ENCODE assay signal across 8 mouse cellular contexts in genomic region chr13:34076561-34077491, GRCm38 (mm10). TPM values are rescaled to one million over a fixed set of nuclear protein-coding genes. Genes with fewer than 3 reads are reported as not detected.
DNase-seq lines count a peak whose midpoint lies in the region; ATAC-seq and TF ChIP-seq lines count a peak whose summit lies in the region.

No protein-coding gene starts in this region.

- ATAC-seq in hematopoietic stem cell, adult 5-6 weeks (replicated peaks in 1 of 2; ENCODE audit: insufficient read depth in 1 of 2, low FRiP score in 2 of 2, low TSS enrichment in 1 of 2, low read depth in 1 of 2, poor library complexity in 2 of 2, severe bottlenecking in 2 of 2): peak; percentile 25 to 27; a peak in 2 of 4 replicates
- peak; percentile 19; the same call in 1 of the 2 replicates for ATAC-seq in megakaryocyte-erythroid progenitor cell, adult 5-6 weeks (replicated peaks; ENCODE audit: low FRiP score, low TSS enrichment, poor library complexity, severe bottlenecking)
- peak; percentile 6; the same call in 1 of the 2 replicates for ATAC-seq in stomach, embryonic 15.5 days (ENCODE audit: insufficient read depth, low FRiP score, low read depth)

- no peak for TF ChIP-seq CTCF in bone marrow macrophage, adult 2 months (IDR thresholded peaks at IDR 0.05; ENCODE audit: low read depth, low read length)

- H3K36me3 ChIP-seq in erythroblast, embryonic 14.5 days (ENCODE audit: control insufficient read depth): peaks cover 28% of the 10 kb centered on the region
- H3K36me3 ChIP-seq in stomach, embryonic 15.5 days: 0 out of 2 replicates have a peak, but pooled peaks cover 2% of the 10 kb centered on the region

- intact Hi-C loops in gastrocnemius, postnatal 14 days (cut with DNase I; ENCODE audit: low total_unique reads): no loop called here
- intact Hi-C loops in left cerebral cortex, postnatal 14 days (cut with DNase I): loop anchor here (2.0 kb wide), 1 partner anchor 78 kb away; no protein-coding TSS in a partner anchor

- H3K9ac ChIP-seq in stomach, embryonic 15.5 days: no peak overlapping the region

- 25% methylated on average over 20 of the region's 20 CpGs for WGBS in stomach, embryonic 15.5 days

- peak overlapping the region; percentile 84 for H3K4me2 ChIP-seq in stomach, embryonic 15.5 days

- H3K27me3 ChIP-seq in erythroblast, embryonic 14.5 days (ENCODE audit: control insufficient read depth): peaks cover 14% of the 10 kb centered on the region
- no peaks in the 10 kb centered on the region for H3K27me3 ChIP-seq in stomach, embryonic 15.5 days (replicated peaks)

- H3K27ac ChIP-seq in bone marrow macrophage, adult 2 months (ENCODE audit: insufficient read depth, low read depth, low read length): peak overlapping the region; percentile 17
- peak overlapping the region; percentile 57; the same call in 1 of the 2 replicates for H3K27ac ChIP-seq in stomach, embryonic 15.5 days

- H3K4me1 ChIP-seq in bone marrow macrophage, adult 2 months (ENCODE audit: control insufficient read depth, insufficient read depth, low read length): peaks cover 13% of the 10 kb centered on the region
- peaks cover 22% of the 10 kb centered on the region for H3K4me1 ChIP-seq in erythroblast, embryonic 14.5 days (ENCODE audit: control insufficient read depth)
- 0 out of 2 replicates have a peak, but pooled peaks cover 16% of the 10 kb centered on the region for H3K4me1 ChIP-seq in stomach, embryonic 15.5 days

- H3K9me3 ChIP-seq in erythroblast, embryonic 14.5 days (ENCODE audit: control insufficient read depth, low read length): no peaks in the 10 kb centered on the region
- H3K9me3 ChIP-seq in stomach, embryonic 15.5 days: no peaks in the 10 kb centered on the region

- no peak for TF ChIP-seq POLR2A in bone marrow macrophage, adult 2 months (IDR thresholded peaks at IDR 0.05; ENCODE audit: borderline replicate concordance, low read depth, low read length)

- peak; percentile 23 for DNase-seq in gastrocnemius, postnatal 14 days
- DNase-seq in gastrocnemius, postnatal 10 days: no peak
- DNase-seq in left cerebral cortex, postnatal 14 days (ENCODE audit: low spot score in 2 of 2): peak; percentile 64 to 78

- H3K4me3 ChIP-seq in bone marrow macrophage, adult 2 months (ENCODE audit: insufficient read depth, low read length): peak overlapping the region; percentile 74
- peak overlapping the region; percentile 87 for H3K4me3 ChIP-seq in erythroblast, embryonic 14.5 days (replicated peaks)
- peak overlapping the region; percentile 73 for H3K4me3 ChIP-seq in stomach, embryonic 15.5 days (replicated peaks)

RNA-seq across cellular contexts. Expression of gene Tubb2a, which starts 1.0 kb away (rescaled TPM):
- total RNA-seq in gastrocnemius, postnatal 14 days (2021): 10 to 100 TPM; 19.3 to 24.4 TPM
- 10 to 100 TPM; 44.4 to 49.4 TPM for total RNA-seq in gastrocnemius, postnatal 10 days (2021)
- polyA plus RNA-seq in bone marrow macrophage, adult 2 months (2012; ENCODE audit: insufficient read depth, insufficient read length, missing spikeins): 77.8 and 92.5 TPM in 2 replicates
- polyA plus RNA-seq in erythroblast, embryonic 14.5 days (2012): 6.1 and 9.8 TPM in 2 replicates
- total RNA-seq in hematopoietic stem cell, adult 5-6 weeks (2017): 4.8 and 7.3 TPM in 2 replicates
- total RNA-seq in left cerebral cortex, postnatal 14 days (2021): 1,000 to 10,000 TPM; 1,973 to 2,002 TPM
- total RNA-seq in megakaryocyte-erythroid progenitor cell, adult 5-6 weeks (2014; fragmentation: Nextera tagmentation): 18.2 and 19.1 TPM in 2 replicates
- 19.0 and 21.9 TPM in 2 replicates for total RNA-seq in megakaryocyte-erythroid progenitor cell, adult 5-6 weeks (2017)
- 182 and 192 TPM in 2 replicates for polyA plus RNA-seq in stomach, embryonic 15.5 days (2015; fragmentation: Nextera tagmentation; extraction: Ambion mirVana)

RNA-seq across cellular contexts. Expression of gene Bphl, which starts 39.4 kb away (rescaled TPM):
- 10 to 100 TPM; 22.7 to 26.7 TPM for total RNA-seq in gastrocnemius, postnatal 14 days (2021)
- total RNA-seq in gastrocnemius, postnatal 10 days (2021): 10 to 100 TPM; 21.3 to 26.5 TPM
- polyA plus RNA-seq in bone marrow macrophage, adult 2 months (2012; ENCODE audit: insufficient read depth, insufficient read length, missing spikeins): 44.5 and 48.4 TPM in 2 replicates
- polyA plus RNA-seq in erythroblast, embryonic 14.5 days (2012): 0.17 and 0.67 TPM in 2 replicates
- 21.3 and 29.8 TPM in 2 replicates for total RNA-seq in hematopoietic stem cell, adult 5-6 weeks (2017)
- total RNA-seq in left cerebral cortex, postnatal 14 days (2021): 10 to 100 TPM; 33.7 to 38.3 TPM
- total RNA-seq in megakaryocyte-erythroid progenitor cell, adult 5-6 weeks (2014; fragmentation: Nextera tagmentation): 15.3 and 33.4 TPM in 2 replicates
- total RNA-seq in megakaryocyte-erythroid progenitor cell, adult 5-6 weeks (2017): 16.5 and 27.3 TPM in 2 replicates
- 43.7 and 49.6 TPM in 2 replicates for polyA plus RNA-seq in stomach, embryonic 15.5 days (2015; fragmentation: Nextera tagmentation; extraction: Ambion mirVana)

RNA-seq across cellular contexts. Expression of gene Tubb2b, which starts 53.4 kb away (rescaled TPM):
- total RNA-seq in gastrocnemius, postnatal 14 days (2021): 1 to 10 TPM; 5.8 to 7.5 TPM
- total RNA-seq in gastrocnemius, postnatal 10 days (2021): 10 to 100 TPM; 17.1 to 20.5 TPM
- 0.60 and 0.94 TPM in 2 replicates for polyA plus RNA-seq in bone marrow macrophage, adult 2 months (2012; ENCODE audit: insufficient read depth, insufficient read length, missing spikeins)
- 0.06 and 0.14 TPM in 2 replicates for polyA plus RNA-seq in erythroblast, embryonic 14.5 days (2012)
- total RNA-seq in hematopoietic stem cell, adult 5-6 weeks (2017): 0.25 TPM in 1 of 2 replicates, not detected in the other
- 100 to 1,000 TPM; 348 to 398 TPM for total RNA-seq in left cerebral cortex, postnatal 14 days (2021)
- not detected in 2 replicates for total RNA-seq in megakaryocyte-erythroid progenitor cell, adult 5-6 weeks (2014; fragmentation: Nextera tagmentation)
- total RNA-seq in megakaryocyte-erythroid progenitor cell, adult 5-6 weeks (2017): not detected in 2 replicates
- polyA plus RNA-seq in stomach, embryonic 15.5 days (2015; fragmentation: Nextera tagmentation; extraction: Ambion mirVana): 30.4 and 31.3 TPM in 2 replicates

Comparison
In these comparisons a context has a peak if more than half of its experiments do, and no peak if none do; other contexts are left out.
1. RNA of gene Tubb2a, which starts 1.0 kb away (total RNA-seq): 1,973 to 2,002 TPM in left cerebral cortex, postnatal 14 days; 44.4 to 49.4 TPM in gastrocnemius, postnatal 10 days, 19.3 to 24.4 TPM in gastrocnemius, postnatal 14 days, 18.2 to 21.9 TPM in megakaryocyte-erythroid progenitor cell, adult 5-6 weeks and 4.8 to 7.3 TPM in hematopoietic stem cell, adult 5-6 weeks; every median in the first group is over 10 times any median in the second.
2. RNA of gene Tubb2b, which starts 53.4 kb away (total RNA-seq): 348 to 398 TPM in left cerebral cortex, postnatal 14 days; 17.1 to 20.5 TPM in gastrocnemius, postnatal 10 days, 5.8 to 7.5 TPM in gastrocnemius, postnatal 14 days, 0.25 TPM in hematopoietic stem cell, adult 5-6 weeks and not detected in megakaryocyte-erythroid progenitor cell, adult 5-6 weeks; every median in the first group is over 10 times any median in the second.
3. Peak in every context shown above with its lines, with median percentiles within 50 percentile points of each other: H3K4me3 ChIP-seq and ATAC-seq.